Mouse (Mus musculus) central nervous system, embryonic 18 days (tissue): ENCODE data around the gene Defa35. TPM values are rescaled to one million over a fixed set of nuclear protein-coding genes. Genes with fewer than 3 reads are reported as not detected.

Experiments
- polyA plus RNA-seq: library from polyadenylated mRNA; depleted of rRNA; stranded (reverse); fragments of >200 nt; gene quantifications from 2 replicates; pipeline ENCODE4 v1.2.3, GENCODE M21; 2012; rRNA removed

Defa35 gene
- not detected in 2 replicates for polyA plus RNA-seq

GRCm38 (mm10) chr8:21064738-21065137 is at the start of gene Defa35:
TSS of gene Defa35 (plus strand) at chr8:21065038.

GRCm38 (mm10) chr8:21025245-21025644 is 39.6 kb upstream of the Defa35 start, which contains the start of gene Defa21:
TSS of gene Defa21 (plus strand) at chr8:21025545.

GRCm38 (mm10) chr8:21054747-21055146 is 10.1 kb upstream of the Defa35 start, which contains the start of gene Defa23:
TSS of gene Defa23 (plus strand) at chr8:21055047.

GRCm38 (mm10) chr8:21084142-21084541 is 19.3 kb downstream of the Defa35 start, which contains the start of gene Defa25:
TSS of gene Defa25 (plus strand) at chr8:21084442.

GRCm38 (mm10) chr8:21095950-21096349 is 31.1 kb downstream of the Defa35 start, which contains the start of gene Gm14851:
TSS of gene Gm14851 (minus strand) at chr8:21096050.

Other genes with a start within 250 kb of the Defa35 start
- not detected in 2 replicates for gene Defb33, start 172.4 kb upstream of the Defa35 start, polyA plus RNA-seq
- not detected in 2 replicates for gene Gm15056, start 162.4 kb upstream of the Defa35 start, polyA plus RNA-seq
- not detected in 2 replicates for gene Gm6040, start 143.0 kb upstream of the Defa35 start, polyA plus RNA-seq
- gene AY761185, start 120.3 kb upstream of the Defa35 start, polyA plus RNA-seq = not detected in 2 replicates
- gene Defa21, start 39.5 kb upstream of the Defa35 start, polyA plus RNA-seq = not detected in 2 replicates
- gene Defa23, start 10.0 kb upstream of the Defa35 start, polyA plus RNA-seq = not detected in 2 replicates
- gene Defa25, start 19.4 kb downstream of the Defa35 start, polyA plus RNA-seq = not detected in 2 replicates
- not detected in 2 replicates for gene Gm14851, start 31.0 kb downstream of the Defa35 start, polyA plus RNA-seq
- not detected in 2 replicates for gene Defa30, start 69.6 kb downstream of the Defa35 start, polyA plus RNA-seq
- not detected in 2 replicates for gene Defa22, start 97.2 kb downstream of the Defa35 start, polyA plus RNA-seq
- not detected in 2 replicates for gene Defa31, start 126.6 kb downstream of the Defa35 start, polyA plus RNA-seq
- gene Gm15293, start 136.5 kb downstream of the Defa35 start, polyA plus RNA-seq = not detected in 2 replicates
- gene Gm15292, start 184.7 kb downstream of the Defa35 start, polyA plus RNA-seq = not detected in 2 replicates